8 mouse cellular contexts compared by ENCODE assay signal in the genomic region with DNA sequence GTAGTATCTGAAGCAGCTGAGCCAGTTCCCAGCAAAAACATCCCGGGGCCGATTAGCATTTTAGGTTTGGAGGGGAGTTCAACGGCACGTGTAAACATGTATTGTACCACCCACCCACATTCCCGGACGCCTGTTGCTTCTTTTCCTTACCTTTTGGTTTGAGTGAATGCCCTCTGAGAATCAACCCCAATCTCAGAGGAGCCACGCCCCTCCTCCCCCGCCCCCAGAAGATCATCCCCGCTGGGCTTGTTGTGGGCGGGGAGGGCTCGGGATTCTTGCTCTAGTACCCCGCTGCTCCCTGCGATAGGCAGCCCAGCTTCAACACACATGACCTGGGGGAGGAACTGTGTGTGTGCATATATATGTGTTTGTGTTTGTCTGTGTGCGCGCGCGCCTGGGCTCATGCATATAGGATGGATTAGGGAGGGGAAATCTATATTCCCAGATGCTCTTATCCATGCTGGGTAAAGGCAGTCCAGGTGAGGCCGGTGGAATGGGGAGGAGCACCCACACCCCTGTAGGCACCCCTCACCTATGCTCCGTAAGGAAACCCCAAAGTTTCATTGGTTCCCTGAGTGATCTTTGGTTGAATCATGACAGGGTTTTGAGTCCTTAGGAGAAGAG. TPM values are rescaled to one million over a fixed set of nuclear protein-coding genes. Genes with fewer than 3 reads are reported as not detected.
A peak's percentile ranks its signal among the peaks of the same experiment; 100 is the strongest.
DNase-seq lines count a peak whose midpoint lies in the region; ATAC-seq and TF ChIP-seq lines count a peak whose summit lies in the region.

No protein-coding gene starts in this region.

- DNase-seq in heart, postnatal 10 days: no peak
- no peak for DNase-seq in liver, embryonic 13.5 days
- DNase-seq in right cerebral cortex, adult 18-20 months: no peak
- DNase-seq in frontal cortex, postnatal 25 days (ENCODE audit: low spot score in 2 of 2): no peak
- DNase-seq in layer of hippocampus, adult 11-12 months (ENCODE audit: low spot score): no peak

- no peak for TF ChIP-seq CTCF in E14TG2a.4 (conservative IDR thresholded peaks at IDR 0.05; ENCODE audit: low read length)

- H3K27ac ChIP-seq in heart, embryonic 12.5 days (ENCODE audit: poor library complexity, severe bottlenecking): no peak overlapping the region
- H3K27ac ChIP-seq in forebrain, embryonic 16.5 days (ENCODE audit: low read length): no peak overlapping the region
- peak overlapping the region; percentile 50 for H3K27ac ChIP-seq in liver, embryonic 13.5 days

- no peaks in the 10 kb centered on the region for H3K27me3 ChIP-seq in heart, embryonic 12.5 days (replicated peaks)
- H3K27me3 ChIP-seq in E14TG2a.4 (ENCODE audit: insufficient read depth, low read length): peaks cover 7% of the 10 kb centered on the region
- H3K27me3 ChIP-seq in forebrain, embryonic 16.5 days (replicated peaks; ENCODE audit: control insufficient read depth, insufficient read depth, low read length): 0 out of 2 replicates have a peak, but pooled peaks cover 2% of the 10 kb centered on the region
- 0 out of 2 replicates have a peak, but pooled peaks cover 3% of the 10 kb centered on the region for H3K27me3 ChIP-seq in liver, embryonic 13.5 days

- 0 out of 2 replicates have a peak, but pooled peaks have one; percentile 24 for ATAC-seq in heart, embryonic 12.5 days (ENCODE audit: insufficient number of reproducible peaks, low FRiP score)
- ATAC-seq in forebrain, embryonic 16.5 days: peak; percentile 40; the same call in 1 of the 2 replicates
- no peak for ATAC-seq in liver, embryonic 13.5 days (ENCODE audit: low read depth)

- 0 out of 2 replicates have a peak, but pooled peaks cover 5% of the 10 kb centered on the region for H3K9me3 ChIP-seq in heart, embryonic 12.5 days (replicated peaks)
- H3K9me3 ChIP-seq in E14TG2a.4 (ENCODE audit: low read length): no peaks in the 10 kb centered on the region
- no peaks in the 10 kb centered on the region for H3K9me3 ChIP-seq in forebrain, embryonic 16.5 days (ENCODE audit: control insufficient read depth, low read length)
- H3K9me3 ChIP-seq in liver, embryonic 13.5 days (replicated peaks): no peaks in the 10 kb centered on the region

- H3K4me1 ChIP-seq in heart, embryonic 12.5 days (replicated peaks): peaks cover 12% of the 10 kb centered on the region
- peaks cover 35% of the 10 kb centered on the region for H3K4me1 ChIP-seq in E14TG2a.4 (replicated peaks; ENCODE audit: low read depth, low read length)
- H3K4me1 ChIP-seq in forebrain, embryonic 16.5 days (replicated peaks; ENCODE audit: control insufficient read depth, insufficient read depth, low read length): peaks cover 5% of the 10 kb centered on the region
- peaks cover 56% of the 10 kb centered on the region for H3K4me1 ChIP-seq in liver, embryonic 13.5 days (replicated peaks)

- intact Hi-C loops in heart, postnatal 10 days (cut with DNase I): loop anchor here (2.0 to 10.0 kb wide), 3 partner anchors 92 to 444 kb away; no protein-coding TSS in a partner anchor

- peak overlapping the region; percentile 53 for H3K4me2 ChIP-seq in heart, embryonic 12.5 days
- peak overlapping the region; percentile 43 for H3K4me2 ChIP-seq in forebrain, embryonic 16.5 days (ENCODE audit: low read length)
- peak overlapping the region; percentile 55 for H3K4me2 ChIP-seq in liver, embryonic 13.5 days

- H3K4me3 ChIP-seq in heart, embryonic 12.5 days: no peak overlapping the region; the same call in 1 of the 2 replicates
- H3K4me3 ChIP-seq in E14TG2a.4 (replicated peaks; ENCODE audit: low read length): peak overlapping the region; percentile 35; the same call in 1 of the 2 replicates
- peak overlapping the region; percentile 23 for H3K4me3 ChIP-seq in forebrain, embryonic 16.5 days (replicated peaks; ENCODE audit: low read length)
- H3K4me3 ChIP-seq in liver, embryonic 13.5 days (replicated peaks): peak overlapping the region; percentile 16; the same call in 1 of the 2 replicates

- WGBS in heart, embryonic 12.5 days: 3% methylated on average over 19 of the region's 19 CpGs
- 4% methylated on average over 19 of the region's 19 CpGs for WGBS in forebrain, embryonic 16.5 days
- 19% methylated on average over 19 of the region's 19 CpGs for WGBS in liver, embryonic 13.5 days (ENCODE audit: insufficient replicate concordance)

- H3K36me3 ChIP-seq in heart, embryonic 12.5 days: no peaks in the 10 kb centered on the region
- no peaks in the 10 kb centered on the region for H3K36me3 ChIP-seq in E14TG2a.4 (ENCODE audit: insufficient read depth, low read length)
- no peaks in the 10 kb centered on the region for H3K36me3 ChIP-seq in forebrain, embryonic 16.5 days (ENCODE audit: control insufficient read depth, insufficient read depth)
- H3K36me3 ChIP-seq in liver, embryonic 13.5 days: no peaks in the 10 kb centered on the region

- no peak overlapping the region for H3K9ac ChIP-seq in heart, embryonic 12.5 days
- peak overlapping the region; percentile 39; the same call in 1 of the 2 replicates for H3K9ac ChIP-seq in forebrain, embryonic 16.5 days (replicated peaks; ENCODE audit: low read depth, low read length)
- H3K9ac ChIP-seq in liver, embryonic 13.5 days: peak overlapping the region; percentile 22; the same call in 1 of the 2 replicates

RNA-seq across cellular contexts. Expression of a gene that starts 6.4 kb away (rescaled TPM):
- 52.2 and 54.9 TPM in 2 replicates for polyA plus RNA-seq in heart, embryonic 12.5 days (2016; fragmentation: Nextera tagmentation; extraction: Ambion mirVana)
- 10 to 100 TPM; 61.9 to 71.1 TPM for total RNA-seq in heart, postnatal 10 days (2021)
- 53.4 and 55.5 TPM in 2 replicates for polyA plus RNA-seq in forebrain, embryonic 16.5 days (2015; fragmentation: Nextera tagmentation; extraction: Ambion mirVana)
- 76.1 and 81.9 TPM in 2 replicates for polyA plus RNA-seq in liver, embryonic 13.5 days (2015; fragmentation: Nextera tagmentation; extraction: Ambion mirVana)

RNA-seq across cellular contexts. Expression of a gene that starts 52.4 kb away (rescaled TPM):
- not detected in 2 replicates for polyA plus RNA-seq in heart, embryonic 12.5 days (2016; fragmentation: Nextera tagmentation; extraction: Ambion mirVana)
- not detected for total RNA-seq in heart, postnatal 10 days (2021)
- polyA plus RNA-seq in forebrain, embryonic 16.5 days (2015; fragmentation: Nextera tagmentation; extraction: Ambion mirVana): not detected in 2 replicates
- polyA plus RNA-seq in liver, embryonic 13.5 days (2015; fragmentation: Nextera tagmentation; extraction: Ambion mirVana): not detected in 2 replicates
